Mouse (Mus musculus) liver, postnatal 0 days (tissue): Measurements from ENCODE around the gene Wdr54.

Experiments used
- CTCF ChIP-seq: sonication (generic); IDR thresholded peaks from 2 replicates; pipeline ENCODE4 v1.5.1; 2016; ENCODE audit warnings: antibody characterized with exemption, low read depth
- EP300 ChIP-seq: IDR thresholded peaks from 2 replicates; pipeline ENCODE4 v1.6.1; 2016; ENCODE audit warnings: antibody characterized with exemption, low read depth, mild to moderate bottlenecking

DNA sequence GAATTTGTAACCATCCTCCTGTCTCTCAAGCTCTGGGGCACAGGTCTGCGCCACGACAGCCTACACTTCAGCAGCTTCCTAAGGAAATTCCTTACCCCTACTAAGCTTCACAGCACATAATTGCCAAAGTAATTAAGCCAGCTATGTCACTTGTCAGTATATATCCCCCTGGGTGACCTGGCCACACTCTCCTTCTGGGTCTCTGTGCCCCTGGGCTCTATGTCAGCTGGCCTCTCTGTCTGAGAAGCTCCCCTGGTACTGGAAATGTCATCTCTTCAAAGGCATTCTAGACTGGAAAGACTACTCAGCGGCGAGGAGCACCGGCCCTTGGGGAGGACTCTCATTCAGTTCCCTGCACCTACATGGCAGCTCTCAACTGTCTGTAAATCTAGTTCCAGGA lies 33.2 kb downstream of the Wdr54 start:
- TF ChIP-seq CTCF, result no peak
- no peak for TF ChIP-seq EP300
